Comparison of ENCODE assay signal across 8 mouse cellular contexts in genomic region chr4:124741376-124742343, GRCm38 (mm10). TPM values are rescaled to one million over a fixed set of nuclear protein-coding genes. Genes with fewer than 3 reads are reported as not detected.
A peak's percentile ranks its signal among the peaks of the same experiment; 100 is the strongest.
DNase-seq lines count a peak whose midpoint lies in the region; ATAC-seq and TF ChIP-seq lines count a peak whose summit lies in the region.

Gene Inpp5b (plus strand): TSS chr4:124741850.

- CTCF ChIA-PET in Patski (lab: Charles Lee): interaction anchor here (1.0 kb wide), 1 partner anchor 30 kb away, joined by 3 read pairs; no protein-coding TSS in a partner anchor

- no peak for DNase-seq in Patski (ENCODE audit: low read depth, low spot score)
- peak; percentile 88 to 91 for DNase-seq in cerebellum, postnatal 10 days
- peak; percentile 71 to 80 for DNase-seq in frontal cortex, postnatal 10 days (ENCODE audit: low spot score in 2 of 2)
- peak; percentile 81 for DNase-seq in hindbrain, embryonic 11.5 days (ENCODE audit: low spot score)
- peak; percentile 88 for DNase-seq in layer of hippocampus, adult 9-11 months
- peak; percentile 60 for DNase-seq in ovary, postnatal 10 days (ENCODE audit: low spot score)
- DNase-seq in thymus, postnatal 0 days (ENCODE audit: low spot score): peak; percentile 60

- POLR2A ChIA-PET in Patski (lab: Charles Lee): interaction anchor here (1.4 kb wide), 1 partner anchor 8 kb away, joined by 5 read pairs; no protein-coding TSS in a partner anchor

- in situ Hi-C loops in Patski (cut with MboI; ENCODE audit: low pct_unique_long_range_greater_than_20kb): no loop called here

- H3K4me1 ChIP-seq in hindbrain, embryonic 11.5 days (replicated peaks; ENCODE audit: control insufficient read depth, insufficient read depth, low read length): no peaks in the 10 kb centered on the region
- H3K4me1 ChIP-seq in lung, embryonic 16.5 days (replicated peaks; ENCODE audit: control insufficient read depth, insufficient read depth, low read length): peaks cover 8% of the 10 kb centered on the region

- no peaks in the 10 kb centered on the region for H3K27me3 ChIP-seq in Patski
- H3K27me3 ChIP-seq in hindbrain, embryonic 11.5 days (ENCODE audit: control insufficient read depth, insufficient read depth, low read length): no peaks in the 10 kb centered on the region
- H3K27me3 ChIP-seq in lung, embryonic 16.5 days (ENCODE audit: control insufficient read depth, insufficient read depth, low read depth, low read length): no peaks in the 10 kb centered on the region

- H3K9me3 ChIP-seq in hindbrain, embryonic 11.5 days (ENCODE audit: control insufficient read depth, low read length): no peaks in the 10 kb centered on the region
- no peaks in the 10 kb centered on the region for H3K9me3 ChIP-seq in lung, embryonic 16.5 days (ENCODE audit: control insufficient read depth, low read length)

- no peaks in the 10 kb centered on the region for H3K36me3 ChIP-seq in hindbrain, embryonic 11.5 days (ENCODE audit: control insufficient read depth, insufficient read depth, low read length)
- no peaks in the 10 kb centered on the region for H3K36me3 ChIP-seq in lung, embryonic 16.5 days (ENCODE audit: control insufficient read depth, insufficient read depth, low read length)

- peak within 1 kb of the TSS; percentile 46 for H3K4me3 ChIP-seq in hindbrain, embryonic 11.5 days (ENCODE audit: low read depth, low read length)
- peak within 1 kb of the TSS; percentile 74 for H3K4me3 ChIP-seq in lung, embryonic 16.5 days (ENCODE audit: low read length)

- 22% methylated on average over 25 of the region's 25 CpGs for WGBS in hindbrain, embryonic 11.5 days
- 12% methylated on average over 25 of the region's 25 CpGs for WGBS in lung, embryonic 16.5 days

- no peak within 1 kb of the TSS for H3K27ac ChIP-seq in hindbrain, embryonic 11.5 days (ENCODE audit: low read depth, low read length)
- H3K27ac ChIP-seq in lung, embryonic 16.5 days (ENCODE audit: low read length): peak within 1 kb of the TSS; percentile 45; the same call in 1 of the 2 replicates

- H3K9ac ChIP-seq in hindbrain, embryonic 11.5 days (ENCODE audit: low read depth, low read length): peak within 1 kb of the TSS; percentile 62
- H3K9ac ChIP-seq in lung, embryonic 16.5 days (ENCODE audit: low read length): peak within 1 kb of the TSS; percentile 86

- no peak for TF ChIP-seq CTCF in Patski (IDR thresholded peaks at IDR 0.05)

- peak within 1 kb of the TSS; percentile 54 for H3K4me2 ChIP-seq in hindbrain, embryonic 11.5 days (replicated peaks; ENCODE audit: low read depth, low read length)
- peak within 1 kb of the TSS; percentile 84 for H3K4me2 ChIP-seq in lung, embryonic 16.5 days (ENCODE audit: low read depth, low read length)

- peak; percentile 72 for ATAC-seq in Patski
- peak; percentile 88 for ATAC-seq in hindbrain, embryonic 11.5 days (ENCODE audit: low FRiP score)
- peak; percentile 93 for ATAC-seq in lung, embryonic 16.5 days (ENCODE audit: low read depth)

RNA-seq across cellular contexts. Expression of gene Inpp5b, which starts in this region (rescaled TPM):
- 15.6 TPM for polyA plus RNA-seq in Patski (2021)
- polyA plus RNA-seq in hindbrain, embryonic 11.5 days (2014; fragmentation: Nextera tagmentation; extraction: Ambion mirVana): 24.9 and 32.3 TPM in 2 replicates
- 36.0 and 40.3 TPM in 2 replicates for polyA plus RNA-seq in lung, embryonic 16.5 days (2015; fragmentation: Nextera tagmentation; extraction: Ambion mirVana)
- polyA plus RNA-seq in thymus, postnatal 0 days (2015; fragmentation: Nextera tagmentation; extraction: Ambion mirVana): 45.8 and 46.8 TPM in 2 replicates
